Mouse (Mus musculus) cerebellum, adult 2 months (tissue): Measurements from ENCODE around the gene Tmem14c.

Source experiments
- CTCF ChIP-seq: fragments of 200-500 bp; IDR thresholded peaks from 2 replicates; pipeline ENCODE4 v1.5.1; 2011; ENCODE audit warnings: low read depth, mild to moderate bottlenecking, control low read depth, low read length, moderate library complexity, borderline replicate concordance; ENCODE audit not compliant: insufficient read depth
- POLR2A ChIP-seq: fragments of 200-500 bp; IDR thresholded peaks from 2 replicates; pipeline ENCODE4 v1.6.1; 2011; ENCODE audit warnings: low read length, control low read depth, borderline replicate concordance; ENCODE audit not compliant: insufficient read depth

- TF ChIP-seq CTCF: no peak
- no peak for TF ChIP-seq POLR2A
These were observed 1.7 kb downstream of the Tmem14c start for GRCm38 (mm10) chr13:41017832-41018231.
